Mouse (Mus musculus) ES-E14 (cell line): ENCODE measurements around the gene Gnas.

Experiments
- CHD2 ChIP-seq: IDR thresholded peaks from 2 replicates; pipeline ENCODE4 v1.6.1; 2014; ENCODE audit warnings: mild to moderate bottlenecking, low read depth, low read length, inconsistent platforms
- HCFC1 ChIP-seq: IDR thresholded peaks from 2 replicates; pipeline ENCODE4 v1.6.1; 2012; ENCODE audit warnings: low read length, inconsistent platforms, borderline replicate concordance; ENCODE audit not compliant: insufficient read depth
- MAFK ChIP-seq: IDR thresholded peaks from 2 replicates; pipeline ENCODE4 v1.6.1; 2014; ENCODE audit warnings: mild to moderate bottlenecking, low read depth, low read length, inconsistent platforms; ENCODE audit not compliant: insufficient read depth
- ZC3H11A ChIP-seq: IDR thresholded peaks from 2 replicates; pipeline ENCODE4 v1.6.1; 2012; ENCODE audit warnings: low read depth, mild to moderate bottlenecking, inconsistent platforms, low read length, borderline replicate concordance
- ZNF384 ChIP-seq: IDR thresholded peaks from 2 replicates; pipeline ENCODE4 v1.6.1; 2012; ENCODE audit warnings: low read depth, low read length, inconsistent platforms

DNA sequence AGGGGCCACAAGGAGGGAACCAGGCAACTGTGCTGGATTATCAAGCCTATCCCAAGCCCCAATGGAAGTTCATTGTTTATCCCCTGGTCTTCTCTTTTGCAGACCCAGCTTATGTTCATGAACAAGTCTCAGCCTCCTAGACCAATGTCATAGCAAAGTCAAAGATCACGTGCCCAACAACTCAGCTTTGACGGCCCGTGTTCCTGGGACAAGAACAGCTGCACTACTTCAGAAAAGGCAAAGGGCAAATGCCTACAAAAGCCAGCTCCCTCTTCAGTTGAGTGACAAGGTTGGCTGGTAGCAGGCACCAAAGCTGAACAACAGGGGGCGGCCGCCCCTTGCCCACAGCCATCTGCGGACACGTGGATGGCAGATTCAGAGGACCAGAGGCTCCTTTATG lies 13.7 kb upstream of the Gnas start:
- no peak for TF ChIP-seq MAFK
- no peak for TF ChIP-seq HCFC1
- no peak for TF ChIP-seq ZC3H11A
- no peak for TF ChIP-seq CHD2
- TF ChIP-seq ZNF384 = no peak
